In genomic region chr4:55733223-55733622, GRCm38 (mm10) we compare ENCODE assay signal across 20 mouse cellular contexts.
DNase-seq lines count a peak whose midpoint lies in the region; ATAC-seq and TF ChIP-seq lines count a peak whose summit lies in the region.
"Had no signal": no experiment of that assay in that cellular context is flagged by ENCODE, and none has a peak within 500 bp of the region (broad histone marks: within the 10 kb centered on the region; RNA-seq: fewer than 3 reads in every experiment).

No protein-coding gene starts in this region.

- H3K4me3 ChIP-seq in kidney, embryonic 15.5 days (replicated peaks): no peak overlapping the region
- H3K4me3 ChIP-seq in C2C12 (ENCODE audit: insufficient read depth, poor library complexity, severe bottlenecking): no peak overlapping the region
- H3K4me3 ChIP-seq in embryonic fibroblast, embryonic 13.5 days (ENCODE audit: insufficient read depth, low read length): no peak overlapping the region
- H3K4me3 ChIP-seq: embryonic facial prominence, embryonic 13.5 days; forebrain, embryonic 10.5 days; heart, embryonic 13.5 days; hindbrain, embryonic 12.5 days; limb, embryonic 12.5 days; liver, embryonic 13.5 days; stomach, embryonic 15.5 days had no signal

- no peak for ATAC-seq in kidney, embryonic 15.5 days (replicated peaks; ENCODE audit: low FRiP score)
- ATAC-seq: CD4-positive, CD25-positive, alpha-beta regulatory T cell, adult 4 months; inflammation-experienced regulatory T-cells, adult 6 months had no signal

- H3K4me2 ChIP-seq in kidney, embryonic 15.5 days: no peak overlapping the region
- H3K4me2 ChIP-seq: embryonic facial prominence, embryonic 13.5 days; heart, embryonic 13.5 days; hindbrain, embryonic 12.5 days; limb, embryonic 12.5 days; liver, embryonic 13.5 days; stomach, embryonic 15.5 days had no signal

- H3K4me1 ChIP-seq in kidney, embryonic 15.5 days: no peaks in the 10 kb centered on the region
- peaks cover 29% of the 10 kb centered on the region for H3K4me1 ChIP-seq in embryonic fibroblast, embryonic 13.5 days (ENCODE audit: control insufficient read depth, insufficient read depth, low read length)
- H3K4me1 ChIP-seq: embryonic facial prominence, embryonic 13.5 days; forebrain, embryonic 10.5 days; hindbrain, embryonic 12.5 days; limb, embryonic 12.5 days; liver, embryonic 13.5 days; stomach, embryonic 15.5 days had no signal

- H3ac ChIP-seq in C2C12 (ENCODE audit: control insufficient read depth, insufficient read length, low read depth): no peak overlapping the region

- no peaks in the 10 kb centered on the region for H3K27me3 ChIP-seq in kidney, embryonic 15.5 days
- H3K27me3 ChIP-seq in C2C12 (ENCODE audit: control insufficient read depth, insufficient read depth, insufficient read length): no peaks in the 10 kb centered on the region
- H3K27me3 ChIP-seq: embryonic facial prominence, embryonic 13.5 days; hindbrain, embryonic 12.5 days; limb, embryonic 12.5 days; liver, embryonic 13.5 days; stomach, embryonic 15.5 days had no signal

- peak; percentile 16 for DNase-seq in gastrocnemius, postnatal 25 days
- no peak for DNase-seq in gastrocnemius, adult 8-10 months (ENCODE audit: low spot score in 2 of 2)
- DNase-seq in kidney, adult 18-20 months: peak; percentile 10
- DNase-seq in retina, embryonic 14.5 days (ENCODE audit: low spot score): no peak
- DNase-seq in B cell, adult 2 months: no peak
- DNase-seq: cerebellum, adult 9-10 months; kidney, postnatal 25 days; layer of hippocampus, adult 9-11 months; liver, embryonic 13.5 days had no signal

- 17% methylated on average over 4 of the region's 4 CpGs for WGBS in kidney, embryonic 15.5 days

- H3K79me3 ChIP-seq in C2C12 (ENCODE audit: low read depth): no peaks in the 10 kb centered on the region

- no peak for TF ChIP-seq CTCF in C2C12 (IDR thresholded peaks at IDR 0.05; ENCODE audit: control insufficient read depth, insufficient read depth, insufficient read length)
- no peak for TF ChIP-seq CTCF in embryonic fibroblast, embryonic 13.5 days (IDR thresholded peaks at IDR 0.05; ENCODE audit: borderline replicate concordance, insufficient read depth, low read length)

- H3K36me3 ChIP-seq in kidney, embryonic 15.5 days: no peaks in the 10 kb centered on the region
- no peaks in the 10 kb centered on the region for H3K36me3 ChIP-seq in C2C12 (ENCODE audit: control insufficient read depth, insufficient read depth)
- H3K36me3 ChIP-seq: embryonic facial prominence, embryonic 13.5 days; forebrain, embryonic 10.5 days; heart, embryonic 13.5 days; hindbrain, embryonic 12.5 days; limb, embryonic 12.5 days; liver, embryonic 13.5 days; stomach, embryonic 15.5 days had no signal

- no peaks in the 10 kb centered on the region for H3K79me2 ChIP-seq in C2C12 (ENCODE audit: control insufficient read depth, insufficient read depth)

- no peaks in the 10 kb centered on the region for H3K9me3 ChIP-seq in kidney, embryonic 15.5 days (replicated peaks)
- H3K9me3 ChIP-seq: embryonic facial prominence, embryonic 13.5 days; forebrain, embryonic 10.5 days; heart, embryonic 13.5 days; hindbrain, embryonic 12.5 days; limb, embryonic 12.5 days; liver, embryonic 13.5 days; stomach, embryonic 15.5 days had no signal

- no peak overlapping the region for H3K27ac ChIP-seq in kidney, embryonic 15.5 days
- H3K27ac ChIP-seq in embryonic fibroblast, embryonic 13.5 days (ENCODE audit: insufficient read depth, low read length): peak overlapping the region; percentile 87; the same call in 1 of the 2 replicates
- H3K27ac ChIP-seq: embryonic facial prominence, embryonic 13.5 days; forebrain, embryonic 10.5 days; heart, embryonic 13.5 days; hindbrain, embryonic 12.5 days; limb, embryonic 12.5 days; liver, embryonic 13.5 days; stomach, embryonic 15.5 days had no signal

- H3K9ac ChIP-seq in kidney, embryonic 15.5 days: no peak overlapping the region
- H3K9ac ChIP-seq: embryonic facial prominence, embryonic 13.5 days; heart, embryonic 13.5 days; hindbrain, embryonic 12.5 days; limb, embryonic 12.5 days; liver, embryonic 13.5 days; stomach, embryonic 15.5 days had no signal

- no peak for TF ChIP-seq POLR2A in embryonic fibroblast, embryonic 13.5 days (IDR thresholded peaks at IDR 0.05; ENCODE audit: low read depth, low read length)

TF ChIP-seq in C2C12, 6 proteins besides CTCF, POLR2A, EP300 and RAD21:
- peak; percentile 8 for TF ChIP-seq MYOD1 (IDR thresholded peaks at IDR 0.05; ENCODE audit: control insufficient read depth, insufficient read length, low read depth)
- no peak for TF ChIP-seq MAX (IDR thresholded peaks at IDR 0.05)

Comparison
In these comparisons a context has a peak if more than half of its experiments do, and no peak if none do; other contexts are left out.
1. DNase-seq: peak in gastrocnemius, postnatal 25 days (single experiment) and kidney, adult 18-20 months (single experiment); none in gastrocnemius, adult 8-10 months (0 of 2), retina, embryonic 14.5 days (single experiment) and B cell, adult 2 months (0 of 2).